Mouse (Mus musculus): ENCODE data around the gene Crybb3. TPM values are rescaled to one million over a fixed set of nuclear protein-coding genes. Genes with fewer than 3 reads are reported as not detected.
A peak's percentile ranks its signal among the peaks of the same experiment; 100 is the strongest.

The Crybb3 gene
- total and polyA plus RNA-seq, 2 experiments from 2014 or later = 0.89 TPM; not detected in 1

DNA sequence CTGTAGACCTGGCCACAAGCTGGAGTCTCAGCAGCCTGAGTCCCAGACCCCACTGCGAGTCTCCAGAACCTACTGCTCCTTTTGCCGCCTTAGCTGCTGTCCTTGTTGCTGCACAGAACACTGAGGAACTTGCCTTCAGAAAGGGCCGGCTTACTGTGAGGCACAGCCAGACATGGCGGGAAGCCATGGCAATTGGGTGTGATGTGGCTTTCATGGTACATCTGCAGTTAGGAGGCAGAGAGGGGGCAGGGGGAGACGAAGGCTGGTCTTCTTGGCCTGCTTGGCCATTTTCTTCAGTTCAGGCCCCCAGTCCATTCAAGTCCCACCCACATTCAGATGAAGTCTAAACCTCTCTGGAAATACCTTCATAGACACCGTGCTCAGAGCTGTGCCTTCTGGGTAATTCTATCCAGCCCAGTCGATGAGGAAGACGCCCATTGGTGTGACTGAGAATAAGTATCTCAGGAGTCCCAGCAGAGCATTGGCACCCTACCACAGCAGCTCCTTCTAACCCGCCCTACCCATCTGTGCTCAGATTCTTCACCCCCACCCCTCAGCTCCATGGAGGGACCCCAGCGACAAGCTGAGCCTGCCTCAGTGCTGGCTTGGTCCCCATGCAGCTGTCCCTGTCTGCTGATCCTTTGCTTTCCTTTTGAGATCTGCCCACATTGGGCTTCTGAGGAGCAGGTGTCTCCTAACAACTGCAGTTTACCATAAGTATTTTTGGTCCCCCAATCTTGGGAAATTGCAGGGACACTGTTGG lies 35.7 kb downstream of the Crybb3 start:
- H3K27me3 ChIP-seq (ENCODE audit: control insufficient read depth, insufficient read depth, low read length) = no peaks in the 10 kb centered on the region
- TF ChIP-seq CTCF (IDR thresholded peaks at IDR 0.05; ENCODE audit: low read depth) = no peak
- no peak for TF ChIP-seq EP300 (IDR thresholded peaks at IDR 0.05; ENCODE audit: low read depth)
- H3K4me3 ChIP-seq (ENCODE audit: low read depth, low read length) = no peak overlapping the region
- DNase-seq (ENCODE audit: low spot score) = no peak
- no peaks in the 10 kb centered on the region for H3K9me3 ChIP-seq (replicated peaks; ENCODE audit: control insufficient read depth, low read length)
- no peak overlapping the region for H3K27ac ChIP-seq (ENCODE audit: low read depth)
- ATAC-seq (ENCODE audit: insufficient read depth, low read depth) = no peak
- 86% methylated on average over 10 of the region's 10 CpGs for WGBS
- H3K36me3 ChIP-seq (replicated peaks; ENCODE audit: control insufficient read depth, insufficient read depth, low read length) = no peaks in the 10 kb centered on the region
- no peak overlapping the region for H3K9ac ChIP-seq (replicated peaks; ENCODE audit: low read depth, low read length)
- peaks cover 6% of the 10 kb centered on the region; the same call in 1 of the 2 replicates for H3K4me1 ChIP-seq (ENCODE audit: control insufficient read depth, insufficient read depth)
- H3K4me2 ChIP-seq (ENCODE audit: low read depth, low read length) = no peak overlapping the region

DNA sequence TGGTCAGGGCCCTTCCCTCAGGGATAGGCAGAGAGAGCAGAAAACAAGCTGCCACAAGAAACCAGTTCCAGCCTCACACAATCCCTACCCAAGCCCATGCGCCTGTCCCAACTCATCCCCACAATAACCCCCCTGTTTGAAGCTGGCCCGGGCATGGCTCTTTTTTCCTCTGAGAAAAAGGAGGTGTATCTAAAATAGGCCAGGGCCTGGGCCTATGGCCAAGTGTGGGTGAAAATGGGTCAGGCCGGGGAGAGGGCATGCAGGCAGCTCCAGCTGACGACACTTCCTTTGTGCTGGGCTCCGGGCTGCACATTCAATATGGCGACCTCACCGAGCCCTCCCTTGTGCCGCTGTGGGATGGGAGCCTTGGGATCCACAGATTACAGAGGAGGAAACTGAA lies 37.9 kb downstream of the Crybb3 start:
- no peak overlapping the region for H3K9ac ChIP-seq (replicated peaks; ENCODE audit: low read depth, low read length)
- H3K4me3 ChIP-seq (ENCODE audit: low read depth, low read length) = no peak overlapping the region
- 56% methylated on average over 8 of the region's 8 CpGs for WGBS
- no peaks in the 10 kb centered on the region for H3K36me3 ChIP-seq (replicated peaks; ENCODE audit: control insufficient read depth, insufficient read depth, low read length)
- H3K4me2 ChIP-seq (ENCODE audit: low read depth, low read length) = no peak overlapping the region
- no peaks in the 10 kb centered on the region for H3K9me3 ChIP-seq (replicated peaks; ENCODE audit: control insufficient read depth, low read length)
- TF ChIP-seq EP300 (IDR thresholded peaks at IDR 0.05; ENCODE audit: low read depth) (no peak), CTCF (IDR thresholded peaks at IDR 0.05; ENCODE audit: low read depth) (no peak)
- ATAC-seq (ENCODE audit: insufficient read depth, low read depth) (peak; percentile 62), DNase-seq (ENCODE audit: low spot score) (no peak)
- H3K4me1 ChIP-seq (ENCODE audit: control insufficient read depth, insufficient read depth) = peaks cover 9% of the 10 kb centered on the region; the same call in 1 of the 2 replicates
- no peak overlapping the region for H3K27ac ChIP-seq (ENCODE audit: low read depth)
- H3K27me3 ChIP-seq (ENCODE audit: control insufficient read depth, insufficient read depth, low read length) = no peaks in the 10 kb centered on the region

DNA sequence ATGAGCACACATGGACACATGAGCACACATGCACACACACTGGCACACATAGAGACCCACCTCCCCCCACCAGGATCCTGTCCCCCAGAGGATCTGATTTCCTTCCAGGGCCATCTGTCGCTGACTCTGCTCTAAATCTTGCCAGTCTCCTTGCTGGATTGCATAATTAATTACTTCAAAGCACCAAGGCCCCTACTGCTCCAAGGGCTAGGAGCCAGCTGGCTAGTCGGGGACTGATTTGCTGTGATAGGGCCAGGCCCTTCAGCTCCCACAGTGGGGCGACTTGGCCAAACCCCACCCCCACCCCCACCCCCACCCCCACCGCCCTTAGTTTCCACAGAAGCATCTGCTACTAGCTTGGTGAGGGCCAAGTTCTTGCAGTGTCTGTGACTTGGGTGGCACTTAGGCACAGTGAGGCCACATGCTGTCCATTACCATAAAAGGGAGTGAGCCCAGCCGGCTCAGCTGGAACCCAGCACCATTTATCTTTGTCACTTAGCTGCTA lies 39.8 kb downstream of the Crybb3 start:
- WGBS = 22% methylated on average over 5 of the region's 5 CpGs
- Histone ChIP-seq H3K4me1 (ENCODE audit: control insufficient read depth, insufficient read depth) (peaks cover 9% of the 10 kb centered on the region; the same call in 1 of the 2 replicates), H3K27me3 (ENCODE audit: control insufficient read depth, insufficient read depth, low read length) (no peaks in the 10 kb centered on the region), H3K27ac (ENCODE audit: low read depth) (no peak overlapping the region), H3K4me3 (ENCODE audit: low read depth, low read length) (no peak overlapping the region), H3K9ac (replicated peaks; ENCODE audit: low read depth, low read length) (no peak overlapping the region), H3K9me3 (replicated peaks; ENCODE audit: control insufficient read depth, low read length) (no peaks in the 10 kb centered on the region), H3K4me2 (ENCODE audit: low read depth, low read length) (no peak overlapping the region), H3K36me3 (replicated peaks; ENCODE audit: control insufficient read depth, insufficient read depth, low read length) (no peaks in the 10 kb centered on the region)
- DNase-seq (ENCODE audit: low spot score) (no peak), ATAC-seq (ENCODE audit: insufficient read depth, low read depth) (no peak)
- no peak for TF ChIP-seq CTCF (IDR thresholded peaks at IDR 0.05; ENCODE audit: low read depth)
- no peak for TF ChIP-seq EP300 (IDR thresholded peaks at IDR 0.05; ENCODE audit: low read depth)

DNA sequence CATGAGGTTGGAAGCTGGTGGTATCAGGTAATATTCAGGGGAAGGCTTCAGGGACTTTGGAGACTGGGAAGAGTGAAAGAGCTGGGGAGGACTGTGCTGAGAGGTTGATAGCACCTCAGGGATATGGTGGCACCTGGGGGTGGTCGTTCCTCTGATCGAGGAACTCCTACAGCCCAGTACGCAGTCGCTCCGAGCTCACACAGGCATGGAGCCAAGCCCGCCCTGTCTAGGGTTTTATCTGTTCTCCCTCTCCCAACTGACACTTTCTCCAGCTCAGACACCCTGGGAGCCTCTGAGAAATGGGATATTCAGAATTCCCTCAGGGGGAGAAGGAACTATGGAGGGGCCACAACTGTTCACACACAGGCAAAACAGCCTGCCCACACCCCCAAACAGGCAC lies 40.6 kb downstream of the Crybb3 start:
- Histone ChIP-seq H3K9me3 (replicated peaks; ENCODE audit: control insufficient read depth, low read length) (no peaks in the 10 kb centered on the region), H3K27ac (ENCODE audit: low read depth) (no peak overlapping the region), H3K27me3 (ENCODE audit: control insufficient read depth, insufficient read depth, low read length) (no peaks in the 10 kb centered on the region), H3K4me3 (ENCODE audit: low read depth, low read length) (no peak overlapping the region), H3K4me2 (ENCODE audit: low read depth, low read length) (no peak overlapping the region), H3K9ac (replicated peaks; ENCODE audit: low read depth, low read length) (no peak overlapping the region), H3K4me1 (ENCODE audit: control insufficient read depth, insufficient read depth) (peaks cover 14% of the 10 kb centered on the region), H3K36me3 (replicated peaks; ENCODE audit: control insufficient read depth, insufficient read depth, low read length) (no peaks in the 10 kb centered on the region)
- TF ChIP-seq CTCF (IDR thresholded peaks at IDR 0.05; ENCODE audit: low read depth) (no peak), EP300 (IDR thresholded peaks at IDR 0.05; ENCODE audit: low read depth) (no peak)
- no peak for ATAC-seq (ENCODE audit: insufficient read depth, low read depth)
- DNase-seq (ENCODE audit: low spot score) = peak; percentile 15
- 22% methylated on average over 6 of the region's 6 CpGs for WGBS

DNA sequence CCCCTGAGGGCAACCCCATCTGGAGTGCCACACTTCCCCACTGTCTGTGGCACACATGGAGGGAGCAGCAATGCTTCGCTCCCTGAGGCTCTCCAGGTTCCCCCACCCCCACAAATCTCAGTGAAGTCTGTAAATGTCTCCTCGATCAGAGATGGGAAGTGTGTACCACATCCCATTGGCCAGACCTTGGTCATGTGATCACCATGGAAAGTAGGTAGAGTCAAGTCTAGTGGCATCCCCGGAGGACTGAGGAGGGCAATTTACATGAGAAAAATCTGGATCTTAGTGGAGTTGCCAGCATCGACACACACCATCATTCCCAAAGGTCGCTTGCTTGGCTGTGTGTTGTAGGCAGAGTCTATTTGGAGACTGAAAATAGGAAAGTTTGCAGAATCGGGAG lies 42.8 kb downstream of the Crybb3 start:
- ATAC-seq (ENCODE audit: insufficient read depth, low read depth) = no peak
- H3K27ac ChIP-seq (ENCODE audit: low read depth) = no peak overlapping the region
- H3K4me1 ChIP-seq (ENCODE audit: control insufficient read depth, insufficient read depth) = peaks cover 31% of the 10 kb centered on the region
- H3K9ac ChIP-seq (replicated peaks; ENCODE audit: low read depth, low read length) = no peak overlapping the region
- no peaks in the 10 kb centered on the region for H3K9me3 ChIP-seq (replicated peaks; ENCODE audit: control insufficient read depth, low read length)
- no peak overlapping the region for H3K4me2 ChIP-seq (ENCODE audit: low read depth, low read length)
- TF ChIP-seq CTCF (IDR thresholded peaks at IDR 0.05; ENCODE audit: low read depth) (no peak), EP300 (IDR thresholded peaks at IDR 0.05; ENCODE audit: low read depth) (no peak)
- DNase-seq (ENCODE audit: low spot score) = no peak
- no peak overlapping the region for H3K4me3 ChIP-seq (ENCODE audit: low read depth, low read length)
- H3K27me3 ChIP-seq (ENCODE audit: control insufficient read depth, insufficient read depth, low read length) = no peaks in the 10 kb centered on the region
- no peaks in the 10 kb centered on the region for H3K36me3 ChIP-seq (replicated peaks; ENCODE audit: control insufficient read depth, insufficient read depth, low read length)
- WGBS = 84% methylated on average over 6 of the region's 6 CpGs

Measured in heart, postnatal 0 days (tissue).